Mouse (Mus musculus): ENCODE data around the gene Gm2a. TPM values are rescaled to one million over a fixed set of nuclear protein-coding genes. Genes with fewer than 3 reads are reported as not detected.

Gene Gm2a
- polyA plus RNA-seq, 1 experiment from 2014 or later = 20.3 TPM

Other genes starting within 250 kb of the Gm2a start
- gene Lyrm7, start 237.2 kb upstream of the Gm2a start, polyA plus RNA-seq (2015; fragmentation: Nextera tagmentation; extraction: Ambion mirVana) = 9.1 and 11.7 TPM in 2 replicates
- 793 and 823 TPM in 2 replicates for gene Hint1, start 231.7 kb upstream of the Gm2a start, polyA plus RNA-seq (2015; fragmentation: Nextera tagmentation; extraction: Ambion mirVana)
- gene Gpx3, start 195.7 kb upstream of the Gm2a start, polyA plus RNA-seq (2015; fragmentation: Nextera tagmentation; extraction: Ambion mirVana) = 50.2 and 54.0 TPM in 2 replicates
- 19.3 TPM in 2 replicates for gene Tnip1, start 135.2 kb upstream of the Gm2a start, polyA plus RNA-seq (2015; fragmentation: Nextera tagmentation; extraction: Ambion mirVana)
- 59.3 and 61.1 TPM in 2 replicates for gene Anxa6, start 64.7 kb upstream of the Gm2a start, polyA plus RNA-seq (2015; fragmentation: Nextera tagmentation; extraction: Ambion mirVana)
- gene Ccdc69, start 20.0 kb upstream of the Gm2a start, polyA plus RNA-seq (2015; fragmentation: Nextera tagmentation; extraction: Ambion mirVana) = 0.22 and 0.31 TPM in 2 replicates
- gene Slc36a3, start 53.6 kb downstream of the Gm2a start, polyA plus RNA-seq (2015; fragmentation: Nextera tagmentation; extraction: Ambion mirVana) = not detected in 2 replicates
- gene Slc36a2, start 87.0 kb downstream of the Gm2a start, polyA plus RNA-seq (2015; fragmentation: Nextera tagmentation; extraction: Ambion mirVana) = 1.1 and 1.5 TPM in 2 replicates
- gene Slc36a1, start 106.2 kb downstream of the Gm2a start, polyA plus RNA-seq (2015; fragmentation: Nextera tagmentation; extraction: Ambion mirVana) = 3.2 and 3.5 TPM in 2 replicates
- gene Fat2, start 238.4 kb downstream of the Gm2a start, polyA plus RNA-seq (2015; fragmentation: Nextera tagmentation; extraction: Ambion mirVana) = 0.05 and 0.13 TPM in 2 replicates

Measured in hindbrain, embryonic 13.5 days (tissue).